Mouse (Mus musculus) midbrain, embryonic 10.5 days (tissue): ENCODE results near the gene Mad2l2. TPM values are rescaled to one million over a fixed set of nuclear protein-coding genes. Genes with fewer than 3 reads are reported as not detected.
"Not testable (repeated sequence)": the region's sequence is repeated elsewhere in the genome, so short reads cannot be mapped to it uniquely, and the experiment has no call there.

ENCODE experiments used
- DNase-seq: peaks from one replicate; pipeline ENCODE4 v3.0.0-alpha.2; 2017; ENCODE audit warnings: low spot score
- H3K27ac ChIP-seq: fragments of 300-500 bp; sonication (generic); replicated peaks from 2 replicates; pipeline ENCODE4 v1.5.1; 2016; ENCODE audit warnings: mild to moderate bottlenecking
- H3K27me3 ChIP-seq: fragments of 300-500 bp; sonication (generic); 2 replicates; pipeline ENCODE4 v1.6.1; 2016; ENCODE audit warnings: low read depth, mild to moderate bottlenecking; ENCODE audit not compliant: poor library complexity, severe bottlenecking
- H3K36me3 ChIP-seq: fragments of 300-500 bp; sonication (generic); 2 replicates; pipeline ENCODE4 v1.6.1; 2016; ENCODE audit warnings: mild to moderate bottlenecking, moderate library complexity
- H3K4me1 ChIP-seq: fragments of 300-500 bp; sonication (generic); 2 replicates; pipeline ENCODE4 v1.6.1; 2016
- H3K4me3 ChIP-seq: fragments of 300-500 bp; sonication (generic); 2 replicates; pipeline ENCODE4 v1.5.1; 2016; ENCODE audit warnings: mild to moderate bottlenecking, moderate library complexity
- H3K9me3 ChIP-seq: fragments of 300-500 bp; sonication (generic); replicated peaks from 2 replicates; pipeline ENCODE4 v1.6.1; 2016; ENCODE audit warnings: mild to moderate bottlenecking
- WGBS: fragments of 180-500 bp; shearing (Covaris S2); methylation state at CpG from one replicate; pipeline ENCODE4 v1.1.7; 2016; 5-methylcytosine and 5-hydroxymethylcytosine counted together
- polyA plus RNA-seq: library from polyadenylated mRNA; unstranded; fragments of >200 nt; fragmentation: Nextera tagmentation; extraction: Ambion mirVana; gene quantifications from 2 replicates; pipeline ENCODE4 v1.2.1, GENCODE M21; 2016

The Mad2l2 gene
- polyA plus RNA-seq, 1 experiment from 2014 or later, result 72.6 TPM

- Histone ChIP-seq H3K27ac (0 out of 2 replicates have a peak overlapping the region, but pooled peaks have one; percentile 17), H3K4me1 (peaks cover 62% of the 10 kb centered on the region), H3K9me3 (no peaks in the 10 kb centered on the region), H3K4me3 (no peak overlapping the region), H3K36me3 (no peaks in the 10 kb centered on the region), H3K27me3 (peaks cover 95% of the 10 kb centered on the region)
- DNase-seq, result no peak
- 26% methylated on average over 15 of the region's 15 CpGs for whole genome bisulfite sequencing
Observed at GRCm38 (mm10) chr4:148169586-148169985, 39.4 kb downstream of the Mad2l2 start.

- DNase-seq, result peak; percentile 71
- Histone ChIP-seq H3K9me3 (no peaks in the 10 kb centered on the region), H3K27me3 (peaks cover 95% of the 10 kb centered on the region), H3K4me3 (no peak overlapping the region), H3K36me3 (no peaks in the 10 kb centered on the region), H3K4me1 (peaks cover 53% of the 10 kb centered on the region), H3K27ac (no peak overlapping the region)
- WGBS, result 2% methylated on average over 2 of the region's 2 CpGs
Observed at GRCm38 (mm10) chr4:148170842-148171241, 40.7 kb downstream of the Mad2l2 start.

- peaks cover 53% of the 10 kb centered on the region for H3K4me1 ChIP-seq
- DNase-seq, result no peak
- no peak overlapping the region for H3K27ac ChIP-seq
- no peak overlapping the region for H3K4me3 ChIP-seq
- 10% methylated on average over 3 of the region's 3 CpGs for WGBS
- H3K36me3 ChIP-seq, result no peaks in the 10 kb centered on the region
- H3K27me3 ChIP-seq, result peaks cover 95% of the 10 kb centered on the region
- H3K9me3 ChIP-seq, result no peaks in the 10 kb centered on the region
Observed at GRCm38 (mm10) chr4:148171261-148171660, 41.1 kb downstream of the Mad2l2 start.

GRCm38 (mm10) chr4:148173811-148174494, 43.8 kb downstream of the Mad2l2 start:
- DNase-seq, result peak; percentile 61
- peak overlapping the region; percentile 43 for H3K4me3 ChIP-seq
- H3K4me1 ChIP-seq, result peaks cover 50% of the 10 kb centered on the region
- peaks cover 96% of the 10 kb centered on the region for H3K27me3 ChIP-seq
- 1% methylated on average over 30 of the region's 30 CpGs for WGBS
- no peaks in the 10 kb centered on the region for H3K36me3 ChIP-seq
- H3K27ac ChIP-seq, result peak overlapping the region; percentile 53
- no peaks in the 10 kb centered on the region for H3K9me3 ChIP-seq

GRCm38 (mm10) chr4:148174495-148174862, 44.3 kb downstream of the Mad2l2 start:
- Histone ChIP-seq H3K9me3 (no peaks in the 10 kb centered on the region), H3K36me3 (no peaks in the 10 kb centered on the region), H3K27ac (peak overlapping the region; percentile 53; the same call in 1 of the 2 replicates), H3K4me3 (peak overlapping the region; percentile 43; the same call in 1 of the 2 replicates), H3K27me3 (peaks cover 96% of the 10 kb centered on the region), H3K4me1 (peaks cover 48% of the 10 kb centered on the region)
- no peak for DNase-seq
- WGBS, result 5% methylated on average over 12 of the region's 12 CpGs

GRCm38 (mm10) chr4:148176603-148177002, 46.4 kb downstream of the Mad2l2 start:
- Histone ChIP-seq H3K27me3 (peaks cover 90% of the 10 kb centered on the region), H3K4me1 (peaks cover 35% of the 10 kb centered on the region)
- 68% methylated on average over 5 of the region's 6 CpGs for WGBS
- not testable (repeated sequence) for DNase-seq, H3K27ac ChIP-seq, H3K9me3 ChIP-seq, H3K4me3 ChIP-seq, H3K36me3 ChIP-seq

- no peak for DNase-seq
- peaks cover 90% of the 10 kb centered on the region for H3K27me3 ChIP-seq
- no peak overlapping the region for H3K4me3 ChIP-seq
- H3K36me3 ChIP-seq, result no peaks in the 10 kb centered on the region
- H3K27ac ChIP-seq, result no peak overlapping the region
- H3K9me3 ChIP-seq, result no peaks in the 10 kb centered on the region
- peaks cover 37% of the 10 kb centered on the region for H3K4me1 ChIP-seq
Observed at GRCm38 (mm10) chr4:148177716-148178115, 47.5 kb downstream of the Mad2l2 start.

GRCm38 (mm10) chr4:148181483-148181882, 51.3 kb downstream of the Mad2l2 start:
- no peak overlapping the region for H3K27ac ChIP-seq
- H3K4me3 ChIP-seq, result no peak overlapping the region
- peaks cover 34% of the 10 kb centered on the region for H3K4me1 ChIP-seq
- H3K36me3 ChIP-seq, result no peaks in the 10 kb centered on the region
- H3K9me3 ChIP-seq, result no peaks in the 10 kb centered on the region
- no peak for DNase-seq
- peaks cover 62% of the 10 kb centered on the region for H3K27me3 ChIP-seq
- 91% methylated on average over 12 of the region's 12 CpGs for WGBS

GRCm38 (mm10) chr4:148182363-148182762, 52.2 kb downstream of the Mad2l2 start:
- Histone ChIP-seq H3K4me3 (no peak overlapping the region), H3K9me3 (no peaks in the 10 kb centered on the region), H3K36me3 (no peaks in the 10 kb centered on the region), H3K27me3 (peaks cover 63% of the 10 kb centered on the region), H3K27ac (no peak overlapping the region), H3K4me1 (peaks cover 34% of the 10 kb centered on the region)
- no peak for DNase-seq
- WGBS, result 42% methylated on average over 8 of the region's 8 CpGs

- no peaks in the 10 kb centered on the region for H3K36me3 ChIP-seq
- no peak for DNase-seq
- 41% methylated on average over 9 of the region's 9 CpGs for WGBS
- H3K4me1 ChIP-seq, result peaks cover 30% of the 10 kb centered on the region
- H3K27me3 ChIP-seq, result peaks cover 54% of the 10 kb centered on the region
- no peaks in the 10 kb centered on the region for H3K9me3 ChIP-seq
- no peak overlapping the region for H3K27ac ChIP-seq
- H3K4me3 ChIP-seq, result no peak overlapping the region
Observed at GRCm38 (mm10) chr4:148184564-148184963, 54.4 kb downstream of the Mad2l2 start.

GRCm38 (mm10) chr4:148185819-148186218, 55.6 kb downstream of the Mad2l2 start:
- DNase-seq, result no peak
- WGBS, result 75% methylated on average over 4 of the region's 4 CpGs
- H3K9me3 ChIP-seq, result no peaks in the 10 kb centered on the region
- H3K4me3 ChIP-seq, result no peak overlapping the region
- H3K36me3 ChIP-seq, result no peaks in the 10 kb centered on the region
- peaks cover 30% of the 10 kb centered on the region for H3K4me1 ChIP-seq
- H3K27ac ChIP-seq, result no peak overlapping the region
- H3K27me3 ChIP-seq, result peaks cover 52% of the 10 kb centered on the region

GRCm38 (mm10) chr4:148188767-148189166, 58.6 kb downstream of the Mad2l2 start:
- H3K9me3 ChIP-seq, H3K36me3 ChIP-seq, H3K27ac ChIP-seq, DNase-seq, H3K4me3 ChIP-seq: not testable (repeated sequence)
- Histone ChIP-seq H3K4me1 (peaks cover 38% of the 10 kb centered on the region), H3K27me3 (peaks cover 41% of the 10 kb centered on the region)
- 94% methylated on average over 1 of the region's 1 CpGs for WGBS

GRCm38 (mm10) chr4:148192707-148193245, 62.6 kb downstream of the Mad2l2 start:
- Histone ChIP-seq H3K27ac (no peak overlapping the region), H3K4me3 (no peak overlapping the region)
- 39% methylated on average over 11 of the region's 11 CpGs for WGBS

More at GRCm38 (mm10) chr4:148192707-148193245, 62.6 kb downstream of the Mad2l2 start:
- H3K36me3 ChIP-seq, result no peaks in the 10 kb centered on the region
- no peak for DNase-seq
- H3K27me3 ChIP-seq, result peaks cover 31% of the 10 kb centered on the region
- H3K4me1 ChIP-seq, result peaks cover 20% of the 10 kb centered on the region
- no peaks in the 10 kb centered on the region for H3K9me3 ChIP-seq
